In the genomic region with DNA sequence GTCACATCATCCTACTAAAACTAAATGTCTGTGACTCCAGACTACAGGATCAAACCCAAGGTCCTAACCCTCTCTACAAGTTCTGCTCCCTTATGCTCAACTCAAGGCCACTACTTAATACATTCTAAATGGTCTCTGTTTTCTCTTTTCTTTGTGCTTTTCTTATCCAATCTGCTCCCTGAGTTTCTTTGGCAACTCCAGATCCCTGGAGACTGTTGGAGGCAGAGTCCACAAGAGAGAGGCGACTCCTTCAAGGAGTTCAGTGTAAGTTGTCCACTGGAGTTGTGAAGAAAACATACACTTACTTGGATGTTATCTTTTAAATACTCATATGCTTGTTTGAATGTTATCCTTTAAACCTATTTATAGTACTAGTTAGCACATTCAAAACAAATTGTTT, we compare ENCODE assay signal across 13 mouse cellular contexts. TPM values are rescaled to one million over a fixed set of nuclear protein-coding genes. Genes with fewer than 3 reads are reported as not detected.
A peak's percentile ranks its signal among the peaks of the same experiment; 100 is the strongest.
DNase-seq lines count a peak whose midpoint lies in the region; ATAC-seq and TF ChIP-seq lines count a peak whose summit lies in the region.
"Had no signal": no experiment of that assay in that cellular context is flagged by ENCODE, and none has a peak within 500 bp of the region (broad histone marks: within the 10 kb centered on the region; RNA-seq: fewer than 3 reads in every experiment).

No protein-coding gene starts in this region.

- H3K27me3 ChIP-seq in forebrain, embryonic 13.5 days: no peaks in the 10 kb centered on the region
- H3K27me3 ChIP-seq in forebrain, embryonic 11.5 days (ENCODE audit: control insufficient read depth, insufficient read depth, low read length): no peaks in the 10 kb centered on the region
- no peaks in the 10 kb centered on the region for H3K27me3 ChIP-seq in intestine, embryonic 15.5 days (replicated peaks)
- no peaks in the 10 kb centered on the region for H3K27me3 ChIP-seq in intestine, embryonic 16.5 days (replicated peaks; ENCODE audit: control insufficient read depth, insufficient read depth, low read length)
- H3K27me3 ChIP-seq in intestine, postnatal 0 days (replicated peaks; ENCODE audit: control insufficient read depth, insufficient read depth, low read length): no peaks in the 10 kb centered on the region
- H3K27me3 ChIP-seq: lung, embryonic 15.5 days had no signal

- H3K36me3 ChIP-seq in forebrain, embryonic 13.5 days (ENCODE audit: poor library complexity, severe bottlenecking): peaks cover 11% of the 10 kb centered on the region
- H3K36me3 ChIP-seq in forebrain, embryonic 11.5 days (ENCODE audit: control insufficient read depth, insufficient read depth, low read length): no peaks in the 10 kb centered on the region; the same call in 1 of the 2 replicates
- H3K36me3 ChIP-seq in intestine, embryonic 15.5 days: peaks cover 6% of the 10 kb centered on the region; the same call in 1 of the 2 replicates
- H3K36me3 ChIP-seq in intestine, embryonic 16.5 days (ENCODE audit: control insufficient read depth, insufficient read depth, low read length): peaks cover 6% of the 10 kb centered on the region; the same call in 1 of the 2 replicates
- peaks cover 7% of the 10 kb centered on the region for H3K36me3 ChIP-seq in intestine, postnatal 0 days (ENCODE audit: control insufficient read depth, insufficient read depth)

- H3K27ac ChIP-seq in forebrain, embryonic 13.5 days: no peak overlapping the region
- H3K27ac ChIP-seq in forebrain, embryonic 11.5 days (ENCODE audit: low read depth, low read length): no peak overlapping the region
- H3K27ac ChIP-seq in intestine, embryonic 15.5 days: no peak overlapping the region
- no peak overlapping the region for H3K27ac ChIP-seq in intestine, embryonic 16.5 days (ENCODE audit: low read length)
- H3K27ac ChIP-seq in intestine, postnatal 0 days (ENCODE audit: low read depth, low read length): no peak overlapping the region
- H3K27ac ChIP-seq: lung, embryonic 15.5 days had no signal

- no peak overlapping the region for H3K9ac ChIP-seq in forebrain, embryonic 13.5 days
- H3K9ac ChIP-seq in forebrain, embryonic 11.5 days (ENCODE audit: low read length): no peak overlapping the region
- H3K9ac ChIP-seq in intestine, embryonic 15.5 days: no peak overlapping the region
- H3K9ac ChIP-seq in intestine, embryonic 16.5 days (ENCODE audit: low read depth, low read length): no peak overlapping the region
- H3K9ac ChIP-seq in intestine, postnatal 0 days (ENCODE audit: low read depth, low read length): no peak overlapping the region; the same call in 1 of the 2 replicates
- H3K9ac ChIP-seq: lung, embryonic 15.5 days had no signal

- H3K9me3 ChIP-seq in forebrain, embryonic 13.5 days (replicated peaks): no peaks in the 10 kb centered on the region
- no peaks in the 10 kb centered on the region for H3K9me3 ChIP-seq in forebrain, embryonic 11.5 days (ENCODE audit: control insufficient read depth, low read length)
- no peaks in the 10 kb centered on the region for H3K9me3 ChIP-seq in intestine, embryonic 15.5 days
- H3K9me3 ChIP-seq in intestine, embryonic 16.5 days (ENCODE audit: control insufficient read depth, low read length): 0 out of 2 replicates have a peak, but pooled peaks cover under 1% of the 10 kb centered on the region
- no peaks in the 10 kb centered on the region for H3K9me3 ChIP-seq in intestine, postnatal 0 days (ENCODE audit: control insufficient read depth)
- H3K9me3 ChIP-seq: lung, embryonic 15.5 days had no signal

- H3K4me1 ChIP-seq in forebrain, embryonic 13.5 days: peaks cover 28% of the 10 kb centered on the region
- peaks cover 7% of the 10 kb centered on the region; the same call in 1 of the 2 replicates for H3K4me1 ChIP-seq in forebrain, embryonic 11.5 days (replicated peaks; ENCODE audit: control insufficient read depth, insufficient read depth, low read length)
- peaks cover 11% of the 10 kb centered on the region; the same call in 1 of the 2 replicates for H3K4me1 ChIP-seq in intestine, embryonic 15.5 days (replicated peaks)
- peaks cover 24% of the 10 kb centered on the region for H3K4me1 ChIP-seq in intestine, embryonic 16.5 days (ENCODE audit: control insufficient read depth, insufficient read depth, low read length)
- 0 out of 2 replicates have a peak, but pooled peaks cover 14% of the 10 kb centered on the region for H3K4me1 ChIP-seq in intestine, postnatal 0 days (replicated peaks; ENCODE audit: control insufficient read depth, insufficient read depth, low read length)

- WGBS in forebrain, embryonic 13.5 days: 86% methylated on average over 1 of the region's 1 CpGs
- WGBS in forebrain, embryonic 11.5 days: 86% methylated on average over 1 of the region's 1 CpGs
- WGBS in intestine, embryonic 15.5 days: 68% methylated on average over 1 of the region's 1 CpGs
- 78% methylated on average over 1 of the region's 1 CpGs for WGBS in intestine, embryonic 16.5 days
- 49% methylated on average over 1 of the region's 1 CpGs for WGBS in intestine, postnatal 0 days

- TF ChIP-seq CTCF in intestine, postnatal 0 days (IDR thresholded peaks at IDR 0.05; ENCODE audit: low read depth): no peak

- no peak overlapping the region for H3K4me3 ChIP-seq in forebrain, embryonic 13.5 days
- no peak overlapping the region for H3K4me3 ChIP-seq in forebrain, embryonic 11.5 days (ENCODE audit: low read depth, low read length)
- no peak overlapping the region for H3K4me3 ChIP-seq in intestine, embryonic 15.5 days (replicated peaks)
- no peak overlapping the region for H3K4me3 ChIP-seq in intestine, embryonic 16.5 days (ENCODE audit: low read length)
- no peak overlapping the region; the same call in 1 of the 2 replicates for H3K4me3 ChIP-seq in intestine, postnatal 0 days (ENCODE audit: low read depth, low read length)

- peak overlapping the region; percentile 94 for H3K4me2 ChIP-seq in forebrain, embryonic 13.5 days
- H3K4me2 ChIP-seq in forebrain, embryonic 11.5 days (ENCODE audit: low read depth, low read length, severe bottlenecking): no peak overlapping the region
- peak overlapping the region; percentile 5; the same call in 1 of the 2 replicates for H3K4me2 ChIP-seq in intestine, embryonic 15.5 days (replicated peaks)
- H3K4me2 ChIP-seq in intestine, embryonic 16.5 days (ENCODE audit: low read depth, low read length): no peak overlapping the region; the same call in 1 of the 2 replicates
- peak overlapping the region; percentile 76 for H3K4me2 ChIP-seq in intestine, postnatal 0 days (replicated peaks; ENCODE audit: low read depth)

- ATAC-seq in forebrain, embryonic 13.5 days: no peak
- no peak for ATAC-seq in forebrain, embryonic 11.5 days (replicated peaks; ENCODE audit: low FRiP score)
- no peak for ATAC-seq in intestine, embryonic 15.5 days
- no peak for ATAC-seq in intestine, embryonic 16.5 days
- no peak for ATAC-seq in intestine, postnatal 0 days

- DNase-seq in forebrain, embryonic 11.5 days (ENCODE audit: low spot score): no peak
- peak; percentile 42 for DNase-seq in 3T3-L1 (ENCODE audit: low read depth, low spot score)
- no peak for DNase-seq in testis, postnatal 14 days (ENCODE audit: low spot score)
- DNase-seq in kidney, adult 9 months: no peak
- DNase-seq: adrenal gland, postnatal 10 days; cerebellum, adult 11-12 months; kidney, postnatal 4 days; thymus, adult 2 months had no signal

RNA-seq across cellular contexts. Expression of gene Cebpg, which starts 2.1 kb away (rescaled TPM):
- 60.8 and 61.7 TPM in 2 replicates for polyA plus RNA-seq in forebrain, embryonic 13.5 days (2015; fragmentation: Nextera tagmentation; extraction: Ambion mirVana)
- polyA plus RNA-seq in forebrain, embryonic 11.5 days (2014; fragmentation: Nextera tagmentation; extraction: Ambion mirVana): 47.5 and 53.9 TPM in 2 replicates
- polyA plus RNA-seq in intestine, embryonic 15.5 days (2015; fragmentation: Nextera tagmentation; extraction: Ambion mirVana): 44.5 and 45.3 TPM in 2 replicates
- polyA plus RNA-seq in intestine, embryonic 16.5 days (2015; fragmentation: Nextera tagmentation; extraction: Ambion mirVana): 43.4 and 46.4 TPM in 2 replicates
- polyA plus RNA-seq in intestine, postnatal 0 days (2015; fragmentation: Nextera tagmentation; extraction: Ambion mirVana): 52.4 and 58.4 TPM in 2 replicates

Comparison
In these comparisons a context has a peak if more than half of its experiments do, and no peak if none do; other contexts are left out.
1. H3K4me2 ChIP-seq: peak in forebrain, embryonic 13.5 days (single experiment), intestine, embryonic 15.5 days (single experiment) and intestine, postnatal 0 days (single experiment); none in forebrain, embryonic 11.5 days (single experiment) and intestine, embryonic 16.5 days (single experiment).